Mouse (Mus musculus): ENCODE measurements around the gene Cdc42se1. TPM values are rescaled to one million over a fixed set of nuclear protein-coding genes. Genes with fewer than 3 reads are reported as not detected.

Gene Cdc42se1
- 26.1 and 41.6 TPM in 2 replicates for polyA plus RNA-seq (2012; rRNA removed)

GRCm38 (mm10) chr3:95228148-95228893, at the start of gene Cdc42se1:
Gene Cdc42se1, plus strand, starts transcription at chr3:95228732.
- H3K36me3 ChIP-seq (ENCODE audit: control insufficient read depth, insufficient read depth, low read length): peaks cover 24% of the 10 kb centered on the region
- peaks cover 26% of the 10 kb centered on the region for H3K4me1 ChIP-seq (ENCODE audit: control insufficient read depth, insufficient read depth, insufficient read length, low read length)
- H3K27me3 ChIP-seq (ENCODE audit: control insufficient read depth, insufficient read depth, low read length): no peaks in the 10 kb centered on the region
- TF ChIP-seq POLR2A (IDR thresholded peaks at IDR 0.05; ENCODE audit: low read depth, low read length) (peak; percentile 80), CTCF (IDR thresholded peaks at IDR 0.05; ENCODE audit: extremely low read depth, insufficient read length, insufficient replicate concordance, low read depth, low read length) (no peak)
- H3K27ac ChIP-seq (ENCODE audit: insufficient read depth, low read depth, low read length): peak within 1 kb of the TSS; percentile 100
- peak within 1 kb of the TSS; percentile 84 for H3K4me3 ChIP-seq (ENCODE audit: low read depth, low read length)
- under 1% methylated on average over 64 of the region's 64 CpGs for WGBS

DNA sequence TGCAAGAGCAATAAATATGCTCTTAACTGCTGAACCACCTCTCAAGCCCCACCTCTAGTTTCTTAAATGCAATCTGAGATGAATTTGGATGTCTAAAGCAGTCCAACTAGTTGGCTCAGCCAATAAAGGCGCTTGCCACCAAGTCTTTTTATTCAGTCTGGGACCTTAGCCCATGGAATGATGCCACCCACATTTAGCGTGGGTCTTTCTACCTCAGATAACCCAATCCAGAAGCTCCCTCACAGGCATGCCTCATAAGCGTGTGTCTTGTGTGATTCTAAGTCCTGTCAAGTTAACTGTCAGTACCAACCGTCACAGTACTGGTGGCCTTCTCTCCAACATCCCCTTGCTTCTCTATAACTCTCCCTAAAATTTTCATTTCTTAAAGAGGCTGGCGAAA, 49.6 kb upstream of the Cdc42se1 start:
- Histone ChIP-seq H3K4me3 (ENCODE audit: low read depth, low read length) (no peak overlapping the region), H3K27me3 (ENCODE audit: control insufficient read depth, insufficient read depth, low read length) (peaks cover 2% of the 10 kb centered on the region; the same call in 1 of the 2 replicates), H3K4me1 (ENCODE audit: control insufficient read depth, insufficient read depth, insufficient read length, low read length) (peaks cover 2% of the 10 kb centered on the region; the same call in 1 of the 2 replicates), H3K36me3 (ENCODE audit: control insufficient read depth, insufficient read depth, low read length) (peaks cover 7% of the 10 kb centered on the region), H3K27ac (ENCODE audit: insufficient read depth, low read depth, low read length) (no peak overlapping the region)
- TF ChIP-seq CTCF (IDR thresholded peaks at IDR 0.05; ENCODE audit: extremely low read depth, insufficient read length, insufficient replicate concordance, low read depth, low read length) (no peak), POLR2A (IDR thresholded peaks at IDR 0.05; ENCODE audit: low read depth, low read length) (no peak)
- WGBS: 91% methylated on average over 5 of the region's 5 CpGs

DNA sequence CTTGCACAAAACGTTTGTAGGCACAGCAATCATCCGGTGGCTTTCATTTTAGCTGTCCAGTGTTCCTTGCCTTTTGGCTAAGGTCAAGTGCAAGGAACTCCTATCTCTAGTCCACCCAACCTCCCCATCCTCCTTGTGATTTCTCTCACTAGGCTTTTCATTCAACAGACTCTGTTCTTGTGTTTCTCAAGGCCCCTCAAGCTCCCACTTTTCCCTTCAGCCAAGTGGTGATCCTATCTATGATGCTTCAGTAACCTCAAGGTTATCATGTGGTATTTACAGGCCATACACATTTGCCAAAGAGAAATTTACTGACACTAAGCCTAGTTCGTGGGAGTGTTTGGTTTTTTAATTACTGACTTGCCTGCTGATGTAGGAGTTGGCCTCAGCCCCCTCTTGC, 48.6 kb upstream of the Cdc42se1 start:
- WGBS: 57% methylated on average over 3 of the region's 3 CpGs
- Histone ChIP-seq H3K27ac (ENCODE audit: insufficient read depth, low read depth, low read length) (no peak overlapping the region), H3K4me3 (ENCODE audit: low read depth, low read length) (no peak overlapping the region), H3K36me3 (ENCODE audit: control insufficient read depth, insufficient read depth, low read length) (peaks cover 13% of the 10 kb centered on the region), H3K27me3 (ENCODE audit: control insufficient read depth, insufficient read depth, low read length) (no peaks in the 10 kb centered on the region), H3K4me1 (ENCODE audit: control insufficient read depth, insufficient read depth, insufficient read length, low read length) (no peaks in the 10 kb centered on the region)
- TF ChIP-seq CTCF (IDR thresholded peaks at IDR 0.05; ENCODE audit: extremely low read depth, insufficient read length, insufficient replicate concordance, low read depth, low read length) (no peak), POLR2A (IDR thresholded peaks at IDR 0.05; ENCODE audit: low read depth, low read length) (no peak)

DNA sequence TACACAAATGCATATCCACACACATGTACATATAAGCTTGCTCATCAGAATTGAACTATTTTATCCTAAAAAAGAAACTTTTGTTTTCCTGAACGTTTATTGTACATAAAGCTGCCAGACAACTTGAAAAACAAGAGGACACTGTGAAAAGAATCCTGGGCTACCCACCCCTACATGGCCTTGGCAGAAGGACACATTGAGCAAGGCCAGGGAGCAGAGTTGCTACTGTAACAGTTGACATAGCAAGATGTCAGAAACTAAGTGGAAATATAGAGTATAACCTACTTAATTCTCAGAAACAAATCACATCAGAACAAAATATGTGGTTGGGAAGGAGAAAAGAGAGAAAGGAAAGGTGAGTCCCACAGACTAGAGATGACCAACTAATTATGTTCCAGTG, 46.7 kb upstream of the Cdc42se1 start:
- no peaks in the 10 kb centered on the region for H3K4me1 ChIP-seq (ENCODE audit: control insufficient read depth, insufficient read depth, insufficient read length, low read length)
- no peak overlapping the region for H3K4me3 ChIP-seq (ENCODE audit: low read depth, low read length)
- H3K36me3 ChIP-seq (ENCODE audit: control insufficient read depth, insufficient read depth, low read length): peaks cover 24% of the 10 kb centered on the region
- no peak overlapping the region for H3K27ac ChIP-seq (ENCODE audit: insufficient read depth, low read depth, low read length)
- 68% methylated on average over 1 of the region's 1 CpGs for WGBS
- H3K27me3 ChIP-seq (ENCODE audit: control insufficient read depth, insufficient read depth, low read length): no peaks in the 10 kb centered on the region
- no peak for TF ChIP-seq CTCF (IDR thresholded peaks at IDR 0.05; ENCODE audit: extremely low read depth, insufficient read length, insufficient replicate concordance, low read depth, low read length)
- TF ChIP-seq POLR2A (IDR thresholded peaks at IDR 0.05; ENCODE audit: low read depth, low read length): no peak

DNA sequence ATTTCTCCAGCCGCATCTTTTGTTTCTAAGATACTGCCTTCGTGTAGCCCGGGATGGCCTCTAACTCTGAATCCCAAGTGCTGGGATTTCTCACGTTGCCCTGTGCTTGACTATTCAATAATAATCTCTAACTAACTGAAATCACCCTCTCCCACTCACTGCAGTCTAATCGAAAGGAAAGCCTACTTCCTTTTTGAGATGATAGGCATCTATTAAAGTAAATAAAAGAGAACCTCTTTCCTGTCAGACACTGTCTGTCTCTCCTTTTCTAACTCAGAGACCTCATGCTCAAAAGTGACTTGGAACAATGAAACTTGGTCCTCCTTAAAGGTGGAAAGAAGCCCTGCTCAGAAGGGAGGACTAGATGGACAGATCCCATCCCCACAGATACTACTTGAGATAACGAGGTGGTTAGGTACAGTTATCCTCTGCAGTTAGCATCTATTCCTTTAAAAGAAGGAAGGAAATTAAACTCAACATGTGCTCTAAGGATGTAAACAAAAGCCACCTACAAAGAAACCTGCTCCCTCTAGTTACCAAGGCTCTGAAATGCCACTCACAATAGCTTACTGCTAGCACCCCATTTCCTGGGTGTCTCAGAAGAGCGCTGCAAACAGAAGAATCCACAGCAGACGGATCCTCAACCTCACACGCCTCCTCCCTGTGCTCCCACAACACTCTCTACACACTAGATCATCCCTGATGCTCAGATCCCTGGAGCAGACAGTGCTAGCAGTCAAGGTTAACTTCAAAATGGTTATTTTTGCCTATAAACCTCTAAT, 43.5 kb upstream of the Cdc42se1 start:
- TF ChIP-seq CTCF (IDR thresholded peaks at IDR 0.05; ENCODE audit: extremely low read depth, insufficient read length, insufficient replicate concordance, low read depth, low read length): no peak
- TF ChIP-seq POLR2A (IDR thresholded peaks at IDR 0.05; ENCODE audit: low read depth, low read length): no peak
- 82% methylated on average over 9 of the region's 9 CpGs for WGBS
- Histone ChIP-seq H3K4me1 (ENCODE audit: control insufficient read depth, insufficient read depth, insufficient read length, low read length) (no peaks in the 10 kb centered on the region), H3K27ac (ENCODE audit: insufficient read depth, low read depth, low read length) (no peak overlapping the region), H3K36me3 (ENCODE audit: control insufficient read depth, insufficient read depth, low read length) (peaks cover 52% of the 10 kb centered on the region), H3K27me3 (ENCODE audit: control insufficient read depth, insufficient read depth, low read length) (no peaks in the 10 kb centered on the region), H3K4me3 (ENCODE audit: low read depth, low read length) (no peak overlapping the region)

- TF ChIP-seq POLR2A (IDR thresholded peaks at IDR 0.05; ENCODE audit: low read depth, low read length): no peak
- no peak for TF ChIP-seq CTCF (IDR thresholded peaks at IDR 0.05; ENCODE audit: extremely low read depth, insufficient read length, insufficient replicate concordance, low read depth, low read length)
- H3K36me3 ChIP-seq (ENCODE audit: control insufficient read depth, insufficient read depth, low read length): peaks cover 60% of the 10 kb centered on the region
- WGBS: 90% methylated on average over 2 of the region's 2 CpGs
These were observed 42.4 kb upstream of the Cdc42se1 start for GRCm38 (mm10) chr3:95186100-95186499.

DNA sequence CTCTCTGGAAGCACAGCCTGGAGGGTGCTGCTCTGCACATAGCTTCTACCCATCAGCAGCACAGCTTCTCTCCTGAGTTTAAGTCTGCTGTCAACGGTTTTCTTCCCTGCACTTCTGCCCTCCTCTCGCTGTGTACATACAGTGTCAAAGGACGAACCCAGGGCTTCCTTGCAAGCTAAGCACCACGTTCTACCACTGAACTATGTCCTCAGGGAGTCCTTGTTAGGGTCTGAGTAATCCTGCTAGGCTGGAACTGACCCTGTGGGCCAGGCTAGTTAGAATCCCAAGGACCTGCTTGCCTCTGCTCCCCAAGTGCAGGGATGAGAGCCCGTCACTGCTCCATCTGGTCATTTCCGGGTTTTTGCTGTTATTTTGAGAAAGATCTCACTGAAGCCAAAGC, 41.6 kb upstream of the Cdc42se1 start:
- no peaks in the 10 kb centered on the region for H3K4me1 ChIP-seq (ENCODE audit: control insufficient read depth, insufficient read depth, insufficient read length, low read length)
- no peak overlapping the region for H3K27ac ChIP-seq (ENCODE audit: insufficient read depth, low read depth, low read length)
- H3K36me3 ChIP-seq (ENCODE audit: control insufficient read depth, insufficient read depth, low read length): peaks cover 60% of the 10 kb centered on the region
- TF ChIP-seq CTCF (IDR thresholded peaks at IDR 0.05; ENCODE audit: extremely low read depth, insufficient read length, insufficient replicate concordance, low read depth, low read length) (no peak), POLR2A (IDR thresholded peaks at IDR 0.05; ENCODE audit: low read depth, low read length) (no peak)
- no peaks in the 10 kb centered on the region for H3K27me3 ChIP-seq (ENCODE audit: control insufficient read depth, insufficient read depth, low read length)
- 88% methylated on average over 6 of the region's 6 CpGs for WGBS
- H3K4me3 ChIP-seq (ENCODE audit: low read depth, low read length): no peak overlapping the region

More at GRCm38 (mm10) chr3:95186100-95186499, 42.4 kb upstream of the Cdc42se1 start:
- no peaks in the 10 kb centered on the region for H3K4me1 ChIP-seq (ENCODE audit: control insufficient read depth, insufficient read depth, insufficient read length, low read length)
- no peaks in the 10 kb centered on the region for H3K27me3 ChIP-seq (ENCODE audit: control insufficient read depth, insufficient read depth, low read length)
- H3K27ac ChIP-seq (ENCODE audit: insufficient read depth, low read depth, low read length): no peak overlapping the region
- no peak overlapping the region for H3K4me3 ChIP-seq (ENCODE audit: low read depth, low read length)

All from small intestine, adult 2 months (tissue).